Mouse (Mus musculus) limb, embryonic 12.5 days (tissue): ENCODE measurements around the gene Pigk. TPM values are rescaled to one million over a fixed set of nuclear protein-coding genes. Genes with fewer than 3 reads are reported as not detected.

Experiments used
- ATAC-seq: fragments of 200-750 bp; cut with Nextera tagmentation; 2 replicates; pipeline ENCODE4 v1.8.0; 2017; ENCODE audit warnings: low read depth, moderate TSS enrichment; ENCODE audit not compliant: insufficient number of reproducible peaks, insufficient read depth, low FRiP score, low TSS enrichment
- H3K27ac ChIP-seq: fragments of 300-500 bp; sonication (generic); 2 replicates; pipeline ENCODE4 v1.5.1; 2016; ENCODE audit warnings: mild to moderate bottlenecking, moderate library complexity
- H3K27me3 ChIP-seq: fragments of 300-500 bp; sonication (generic); 2 replicates; pipeline ENCODE4 v1.6.1; 2016; ENCODE audit warnings: mild to moderate bottlenecking, moderate library complexity
- H3K36me3 ChIP-seq: fragments of 300-500 bp; sonication (generic); 2 replicates; pipeline ENCODE4 v1.6.1; 2016; ENCODE audit warnings: mild to moderate bottlenecking, moderate library complexity
- H3K4me1 ChIP-seq: fragments of 300-500 bp; sonication (generic); replicated peaks from 2 replicates; pipeline ENCODE4 v1.6.1; 2016
- H3K4me2 ChIP-seq: fragments of 300-500 bp; sonication (generic); 2 replicates; pipeline ENCODE4 v1.6.1; 2016; ENCODE audit warnings: mild to moderate bottlenecking, moderate library complexity
- H3K4me3 ChIP-seq: fragments of 300-500 bp; sonication (generic); replicated peaks from 2 replicates; pipeline ENCODE4 v1.5.1; 2016; ENCODE audit warnings: mild to moderate bottlenecking
- H3K9ac ChIP-seq: fragments of 300-500 bp; sonication (generic); replicated peaks from 2 replicates; pipeline ENCODE4 v1.6.1; 2016; ENCODE audit warnings: mild to moderate bottlenecking, moderate library complexity
- H3K9me3 ChIP-seq: fragments of 300-500 bp; sonication (generic); 2 replicates; pipeline ENCODE4 v1.6.1; 2016; ENCODE audit warnings: mild to moderate bottlenecking, moderate library complexity
- WGBS: fragments of 180-500 bp; shearing (Covaris S2); methylation state at CpG from one replicate; pipeline ENCODE4 v1.1.7; 2016; 5-methylcytosine and 5-hydroxymethylcytosine counted together
- polyA plus RNA-seq: library from polyadenylated mRNA; unstranded; fragments of >200 nt; fragmentation: Nextera tagmentation; extraction: Ambion mirVana; gene quantifications from 2 replicates; pipeline ENCODE4 v1.2.1, GENCODE M21; 2016

Gene Pigk
- polyA plus RNA-seq, 1 experiment from 2014 or later: 49.4 TPM

DNA sequence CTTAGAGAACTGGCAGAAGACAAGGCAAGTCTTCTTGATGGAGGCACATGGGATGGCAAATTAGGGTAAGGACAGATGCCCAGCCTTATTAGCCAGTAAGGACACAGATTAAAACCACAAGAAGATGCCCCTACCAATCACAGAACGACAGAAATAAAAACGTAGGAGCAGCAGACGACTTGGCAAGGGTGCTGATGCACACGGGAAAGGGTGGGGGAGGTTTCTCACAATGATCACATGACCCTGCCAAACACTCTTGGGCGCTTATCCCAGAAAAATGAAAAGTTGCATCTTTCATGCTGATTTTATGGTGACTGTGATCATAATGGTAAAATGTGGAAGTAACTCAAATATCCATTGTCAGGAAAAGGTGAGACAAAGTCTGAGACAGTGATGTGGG is 193.2 kb downstream of the Pigk start:
- ATAC-seq: no peak
- Histone ChIP-seq H3K9me3 (no peaks in the 10 kb centered on the region), H3K4me2 (no peak overlapping the region), H3K4me1 (no peaks in the 10 kb centered on the region), H3K27me3 (no peaks in the 10 kb centered on the region), H3K36me3 (no peaks in the 10 kb centered on the region), H3K9ac (no peak overlapping the region), H3K4me3 (no peak overlapping the region), H3K27ac (no peak overlapping the region)
- WGBS: 74% methylated on average over 5 of the region's 5 CpGs

DNA sequence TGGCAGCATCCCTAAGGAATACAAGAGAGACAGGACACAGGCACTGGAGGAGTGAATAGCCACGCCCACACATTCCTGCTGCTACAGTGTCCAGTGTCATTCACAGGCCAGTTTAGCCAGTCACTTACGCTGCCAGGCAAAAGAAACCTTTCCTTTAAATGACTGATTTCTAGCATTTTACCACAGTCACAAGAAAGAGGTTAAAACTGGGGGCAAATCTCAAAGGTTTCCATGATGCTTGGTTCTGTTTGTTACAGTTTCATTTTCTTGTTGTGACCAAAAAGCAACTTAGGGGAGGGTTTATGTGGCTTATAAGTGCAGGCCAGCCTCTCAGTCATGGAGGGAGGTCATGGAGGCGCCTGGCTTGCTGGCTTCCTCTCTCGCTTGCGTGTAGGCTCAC is 193.8 kb downstream of the Pigk start:
- no peak overlapping the region for H3K4me2 ChIP-seq
- no peaks in the 10 kb centered on the region for H3K4me1 ChIP-seq
- no peaks in the 10 kb centered on the region for H3K36me3 ChIP-seq
- no peak overlapping the region for H3K9ac ChIP-seq
- no peak for ATAC-seq
- H3K27ac ChIP-seq: no peak overlapping the region
- H3K9me3 ChIP-seq: no peaks in the 10 kb centered on the region
- H3K4me3 ChIP-seq: no peak overlapping the region
- no peaks in the 10 kb centered on the region for H3K27me3 ChIP-seq
- 76% methylated on average over 5 of the region's 5 CpGs for WGBS

DNA sequence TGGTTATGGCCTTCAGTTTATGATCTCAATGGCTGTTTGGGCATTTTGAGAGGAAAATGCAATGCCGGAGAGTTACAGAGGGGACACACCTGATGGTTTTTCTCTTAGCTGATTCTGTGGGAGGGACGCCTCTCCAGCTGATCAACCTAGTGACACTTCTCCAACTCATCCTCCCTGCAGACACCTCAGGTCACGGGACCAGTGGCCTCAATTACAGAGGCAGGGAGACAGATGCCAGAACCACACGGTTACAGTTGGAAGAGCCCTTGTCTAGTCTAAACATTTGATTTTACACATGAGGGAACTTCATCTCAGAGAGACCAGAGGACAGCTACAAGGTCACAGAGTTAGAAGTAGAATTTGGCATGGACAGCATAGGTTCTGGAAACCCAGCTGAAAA is 197.7 kb downstream of the Pigk start:
- no peaks in the 10 kb centered on the region for H3K36me3 ChIP-seq
- H3K4me2 ChIP-seq: no peak overlapping the region
- WGBS: 87% methylated on average over 4 of the region's 4 CpGs
- no peak overlapping the region for H3K4me3 ChIP-seq
- H3K9me3 ChIP-seq: no peaks in the 10 kb centered on the region
- ATAC-seq: no peak
- H3K9ac ChIP-seq: no peak overlapping the region
- no peak overlapping the region for H3K27ac ChIP-seq
- no peaks in the 10 kb centered on the region for H3K27me3 ChIP-seq
- H3K4me1 ChIP-seq: no peaks in the 10 kb centered on the region

DNA sequence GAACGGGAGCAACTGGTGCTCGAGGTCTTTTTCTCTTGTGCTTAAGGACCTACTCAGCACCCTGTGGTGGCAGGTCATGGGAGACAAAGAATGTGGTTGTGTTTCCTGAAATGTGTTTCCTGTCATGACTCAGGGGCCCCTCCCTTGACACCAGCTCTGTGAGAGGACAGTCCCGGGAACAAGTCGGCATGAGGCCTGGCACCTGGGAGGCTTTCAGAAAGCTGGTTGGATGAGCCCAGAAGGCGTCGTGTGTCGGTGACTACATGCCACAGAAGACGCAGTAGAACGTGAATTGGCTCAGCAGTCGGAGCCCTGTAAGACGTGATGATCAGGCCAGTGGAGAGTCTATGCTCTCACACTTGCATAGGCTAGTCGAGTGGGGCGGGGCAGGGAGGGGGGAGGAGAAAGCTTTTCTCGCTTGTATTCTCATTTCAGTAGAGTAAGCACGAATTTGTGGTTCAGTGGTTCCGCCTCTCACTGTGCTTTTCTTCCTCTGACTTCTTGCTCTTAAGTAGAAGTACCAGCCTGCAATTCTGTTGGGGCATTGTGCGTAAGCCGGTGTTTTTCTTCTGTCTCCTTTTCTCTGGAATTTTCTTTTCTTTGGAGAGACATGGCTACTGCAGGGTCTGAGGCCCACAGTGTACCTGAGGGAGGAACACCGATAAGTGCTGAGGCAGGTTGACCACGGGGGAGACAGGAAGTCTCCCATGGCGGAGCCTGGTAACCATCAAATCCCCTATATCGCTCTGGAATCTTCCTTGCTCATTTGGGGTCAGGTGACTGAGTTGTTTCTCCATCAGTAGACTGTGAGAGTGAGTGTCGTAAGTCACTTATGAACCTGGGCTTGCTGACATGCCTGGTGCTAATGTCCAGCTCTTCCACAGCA is 198.6 kb downstream of the Pigk start:
- no peak overlapping the region for H3K9ac ChIP-seq
- WGBS: 83% methylated on average over 23 of the region's 23 CpGs
- no peaks in the 10 kb centered on the region for H3K36me3 ChIP-seq
- H3K4me3 ChIP-seq: no peak overlapping the region
- no peaks in the 10 kb centered on the region for H3K27me3 ChIP-seq
- H3K4me1 ChIP-seq: no peaks in the 10 kb centered on the region
- H3K27ac ChIP-seq: no peak overlapping the region
- H3K9me3 ChIP-seq: no peaks in the 10 kb centered on the region
- H3K4me2 ChIP-seq: no peak overlapping the region
- no peak for ATAC-seq

DNA sequence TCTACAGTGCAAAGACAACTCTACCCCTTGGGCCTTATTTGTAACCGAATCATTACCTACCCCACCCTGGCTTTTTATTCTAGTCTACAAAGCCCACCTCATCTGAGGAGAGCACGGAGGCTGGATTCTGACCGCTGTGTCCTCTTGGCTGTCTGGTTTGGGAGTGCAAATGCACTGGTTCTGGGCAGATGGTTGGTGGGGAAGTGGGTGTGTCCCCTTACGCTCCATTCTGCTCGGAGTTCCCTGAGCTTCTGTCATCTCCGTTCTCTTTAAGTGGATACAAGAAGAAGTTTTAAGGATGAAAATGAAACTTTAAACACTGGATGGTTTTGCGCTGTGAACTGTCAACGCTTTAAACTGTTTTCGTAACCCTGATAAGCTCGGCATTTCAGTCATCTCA is 199.2 kb downstream of the Pigk start:
- Histone ChIP-seq H3K36me3 (no peaks in the 10 kb centered on the region), H3K27me3 (no peaks in the 10 kb centered on the region), H3K27ac (no peak overlapping the region), H3K9me3 (no peaks in the 10 kb centered on the region), H3K4me3 (no peak overlapping the region), H3K4me2 (no peak overlapping the region), H3K4me1 (0 out of 2 replicates have a peak, but pooled peaks cover 4% of the 10 kb centered on the region), H3K9ac (no peak overlapping the region)
- 93% methylated on average over 10 of the region's 10 CpGs for WGBS
- no peak for ATAC-seq

DNA sequence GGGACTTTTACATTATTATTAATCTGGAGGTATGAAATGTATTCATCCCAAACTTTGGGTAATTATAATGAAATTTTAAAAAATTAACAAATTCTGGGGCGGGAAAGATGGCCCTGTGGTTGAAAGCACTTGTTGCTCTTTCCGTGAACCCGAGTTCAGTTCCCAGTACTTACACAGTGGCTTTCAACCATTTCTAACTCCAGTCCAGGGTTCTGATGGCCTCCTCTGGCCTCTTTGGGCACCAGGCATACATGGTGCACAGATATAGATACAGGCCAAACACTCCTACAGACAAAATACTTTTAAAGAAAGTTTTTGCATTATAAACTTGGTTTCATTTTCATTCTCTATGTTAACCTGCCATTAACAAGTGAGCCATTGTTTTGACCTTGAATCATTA is 199.7 kb downstream of the Pigk start:
- no peak overlapping the region for H3K27ac ChIP-seq
- ATAC-seq: no peak
- WGBS: 96% methylated on average over 3 of the region's 3 CpGs
- no peak overlapping the region for H3K9ac ChIP-seq
- no peaks in the 10 kb centered on the region for H3K9me3 ChIP-seq
- no peaks in the 10 kb centered on the region for H3K36me3 ChIP-seq
- no peak overlapping the region for H3K4me2 ChIP-seq
- H3K4me1 ChIP-seq: 0 out of 2 replicates have a peak, but pooled peaks cover 4% of the 10 kb centered on the region
- no peaks in the 10 kb centered on the region for H3K27me3 ChIP-seq
- H3K4me3 ChIP-seq: no peak overlapping the region

DNA sequence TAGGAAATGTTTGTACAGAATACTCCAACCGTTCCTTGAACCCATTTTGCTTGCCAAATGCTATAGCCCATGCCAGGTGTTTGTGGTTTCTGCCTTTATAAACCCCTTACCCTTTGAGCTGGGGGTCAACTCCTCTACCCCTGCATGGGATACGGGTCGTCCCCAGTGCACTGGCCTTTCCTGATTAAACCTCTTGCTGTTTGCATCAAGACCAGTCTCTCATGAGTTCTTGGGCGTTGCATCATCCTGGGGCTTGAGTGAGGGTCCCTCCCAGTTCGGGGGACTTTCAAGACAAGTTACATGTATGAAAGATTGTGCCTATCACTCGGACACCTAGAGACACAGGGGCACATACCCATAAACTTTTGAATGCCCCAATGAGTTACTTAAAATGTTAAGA is 200.5 kb downstream of the Pigk start:
- H3K4me3 ChIP-seq: no peak overlapping the region
- 0 out of 2 replicates have a peak, but pooled peaks cover 4% of the 10 kb centered on the region for H3K4me1 ChIP-seq
- no peaks in the 10 kb centered on the region for H3K9me3 ChIP-seq
- WGBS: 85% methylated on average over 6 of the region's 6 CpGs
- ATAC-seq: no peak
- no peak overlapping the region for H3K27ac ChIP-seq
- H3K36me3 ChIP-seq: no peaks in the 10 kb centered on the region
- no peak overlapping the region for H3K4me2 ChIP-seq
- no peaks in the 10 kb centered on the region for H3K27me3 ChIP-seq
- no peak overlapping the region for H3K9ac ChIP-seq

DNA sequence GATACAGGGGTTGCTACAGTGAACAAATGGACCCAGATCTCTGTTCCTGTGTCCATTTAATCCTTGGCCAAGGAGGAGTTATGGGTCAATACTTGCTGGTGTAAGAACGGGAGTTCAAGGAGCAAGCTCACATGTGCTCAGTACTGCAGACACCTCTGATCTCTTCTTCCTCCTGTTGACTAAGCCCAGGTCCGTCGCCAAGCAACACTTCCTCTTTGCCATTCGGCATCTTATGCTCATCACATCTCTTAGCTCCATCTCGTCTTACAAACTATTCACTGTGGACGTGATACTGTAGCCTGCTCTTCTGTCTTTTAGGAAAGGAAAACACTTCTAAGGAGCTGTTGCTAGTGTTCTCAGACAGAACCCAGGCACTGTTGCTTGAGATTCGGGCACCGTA is 203.7 kb downstream of the Pigk start:
- Histone ChIP-seq H3K27ac (no peak overlapping the region), H3K4me1 (0 out of 2 replicates have a peak, but pooled peaks cover 4% of the 10 kb centered on the region)
- WGBS: 69% methylated on average over 8 of the region's 8 CpGs

DNA sequence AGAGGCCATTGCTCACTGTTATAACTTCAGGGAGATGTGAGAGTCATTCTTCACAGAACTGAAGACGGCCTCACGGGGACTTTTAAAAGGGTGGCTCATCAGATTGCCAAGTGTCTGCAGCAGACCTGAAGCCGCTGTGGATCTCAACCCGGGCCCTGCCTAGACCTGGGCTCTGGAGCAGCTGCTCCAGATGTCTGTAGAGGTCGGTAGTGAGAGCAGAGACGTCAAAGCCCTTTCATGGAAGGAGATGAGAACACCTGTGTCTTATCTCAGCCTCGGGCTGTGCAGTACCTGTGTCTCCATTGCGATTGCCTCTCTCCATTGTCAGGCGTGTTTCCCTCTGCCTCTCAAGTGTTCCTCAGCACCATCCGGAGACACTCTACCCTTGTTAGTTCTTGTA is 205.2 kb downstream of the Pigk start:
- H3K9ac ChIP-seq: no peak overlapping the region
- H3K4me3 ChIP-seq: no peak overlapping the region
- H3K9me3 ChIP-seq: no peaks in the 10 kb centered on the region
- H3K27me3 ChIP-seq: no peaks in the 10 kb centered on the region
- H3K36me3 ChIP-seq: no peaks in the 10 kb centered on the region
- no peak overlapping the region for H3K4me2 ChIP-seq
- no peak for ATAC-seq
- 65% methylated on average over 10 of the region's 10 CpGs for WGBS
- no peak overlapping the region for H3K27ac ChIP-seq
- 0 out of 2 replicates have a peak, but pooled peaks cover 4% of the 10 kb centered on the region for H3K4me1 ChIP-seq

More for the DNA sequence above, 203.7 kb downstream of the Pigk start:
- no peaks in the 10 kb centered on the region for H3K9me3 ChIP-seq
- H3K9ac ChIP-seq: no peak overlapping the region
- no peaks in the 10 kb centered on the region for H3K27me3 ChIP-seq
- H3K4me2 ChIP-seq: no peak overlapping the region
- H3K36me3 ChIP-seq: no peaks in the 10 kb centered on the region
- ATAC-seq: no peak
- H3K4me3 ChIP-seq: no peak overlapping the region

DNA sequence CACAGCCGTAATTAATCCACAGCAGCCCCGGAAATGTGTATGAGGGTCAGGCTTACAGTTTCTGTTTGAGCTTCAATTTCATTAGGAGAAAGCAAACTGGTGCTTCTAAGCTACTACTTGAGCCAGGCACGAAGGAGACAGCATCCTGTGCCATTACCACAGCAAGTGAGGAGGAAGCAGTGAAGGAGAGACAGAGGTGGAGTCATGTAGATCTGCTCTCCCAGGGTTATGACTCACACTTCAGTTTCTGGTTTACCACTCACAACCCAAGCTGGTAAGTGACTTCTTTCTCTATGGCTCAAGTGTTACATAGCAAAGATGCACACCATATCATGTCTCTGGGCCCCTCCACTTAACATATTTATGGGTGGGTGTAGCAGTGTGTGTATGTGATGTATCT is 206.5 kb downstream of the Pigk start:
- Histone ChIP-seq H3K4me3 (no peak overlapping the region), H3K27ac (no peak overlapping the region), H3K9ac (no peak overlapping the region), H3K4me1 (0 out of 2 replicates have a peak, but pooled peaks cover 4% of the 10 kb centered on the region), H3K27me3 (no peaks in the 10 kb centered on the region; the same call in 1 of the 2 replicates), H3K36me3 (no peaks in the 10 kb centered on the region), H3K4me2 (no peak overlapping the region), H3K9me3 (no peaks in the 10 kb centered on the region)
- WGBS: 56% methylated on average over 3 of the region's 3 CpGs
- ATAC-seq: no peak

DNA sequence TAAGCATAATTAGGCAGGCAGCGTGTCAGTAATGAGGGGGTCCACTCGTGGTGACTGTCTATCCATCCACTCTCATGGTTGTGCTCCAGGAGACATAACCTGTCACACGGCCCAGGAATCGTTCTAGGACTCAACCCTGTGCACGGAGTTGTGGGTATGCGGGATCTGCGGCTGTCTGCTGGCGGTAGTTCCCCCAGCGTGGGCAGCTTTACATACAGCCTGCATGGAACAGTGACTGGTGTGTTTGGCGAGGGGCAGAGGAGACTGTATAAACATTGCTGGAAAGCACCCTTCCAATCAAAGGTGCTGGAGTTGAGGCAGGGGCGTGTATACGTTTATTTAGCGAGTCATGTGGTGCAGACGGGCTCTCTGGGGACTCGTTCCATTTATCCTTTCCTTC is 209.6 kb downstream of the Pigk start:
- Histone ChIP-seq H3K9ac (no peak overlapping the region), H3K4me2 (no peak overlapping the region), H3K4me3 (no peak overlapping the region), H3K27me3 (no peaks in the 10 kb centered on the region; the same call in 1 of the 2 replicates), H3K4me1 (peaks cover 4% of the 10 kb centered on the region; the same call in 1 of the 2 replicates), H3K27ac (no peak overlapping the region), H3K9me3 (no peaks in the 10 kb centered on the region), H3K36me3 (no peaks in the 10 kb centered on the region)
- no peak for ATAC-seq
- WGBS: 70% methylated on average over 15 of the region's 15 CpGs
